Mouse (Mus musculus): ENCODE measurements around the gene Ptprk.

Ptprk gene

DNA sequence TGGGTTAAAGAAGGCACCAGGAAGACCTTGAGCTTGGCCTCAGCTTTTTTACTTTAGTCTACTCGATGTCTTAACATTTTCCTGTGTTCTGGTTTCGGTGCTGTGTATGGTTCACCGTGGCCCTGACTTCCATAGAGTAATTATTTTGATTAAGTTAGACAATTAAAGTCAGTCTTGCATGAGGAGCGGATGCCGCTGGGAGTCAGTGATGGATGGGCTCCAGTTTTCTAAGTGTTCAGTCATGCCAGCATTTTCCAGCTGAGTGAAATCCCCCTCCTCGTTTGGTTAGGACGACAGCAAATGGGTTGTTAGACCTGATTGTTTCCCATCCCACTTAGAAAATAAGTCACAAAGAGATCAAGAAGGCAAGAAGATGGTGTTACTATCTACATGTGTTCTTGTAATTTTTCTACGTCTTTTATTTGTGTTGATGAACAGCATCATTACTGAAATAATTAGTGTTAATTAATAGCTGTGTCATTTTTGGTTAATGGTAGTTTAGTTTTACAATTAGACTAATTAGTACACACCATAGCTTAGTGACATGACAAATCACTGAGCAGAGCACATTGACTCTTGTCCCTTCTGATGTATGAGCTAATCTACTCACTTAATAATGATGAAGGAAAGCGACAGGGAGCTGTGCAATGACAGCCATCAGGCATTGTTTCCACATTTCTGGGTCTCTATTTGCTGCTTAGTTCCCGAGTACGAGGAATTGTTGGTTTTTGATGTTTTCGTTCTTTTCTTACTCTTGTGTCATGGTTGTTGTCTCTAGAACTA is 390.3 kb downstream of the Ptprk start:
- WGBS = 58% methylated on average over 12 of the region's 12 CpGs

DNA sequence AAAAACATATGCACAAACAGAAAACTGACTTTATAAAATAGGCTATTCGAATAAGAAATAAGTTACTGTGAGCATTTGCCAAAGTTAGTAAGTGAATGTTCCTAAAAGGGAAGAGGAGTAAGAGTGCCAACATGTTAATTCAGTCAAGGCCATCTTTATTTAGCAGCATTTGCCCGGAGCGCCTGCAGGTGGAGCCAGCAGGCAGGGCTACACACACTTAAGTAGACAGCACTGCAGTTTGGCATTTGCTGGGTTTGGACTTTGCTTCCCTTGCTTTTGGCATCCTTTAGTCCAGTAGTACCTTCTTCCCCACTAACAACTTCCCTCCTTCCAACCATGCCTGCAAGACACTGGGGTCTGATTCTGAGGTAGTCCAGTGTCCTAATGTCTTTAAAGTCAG is 411.0 kb downstream of the Ptprk start:
- WGBS = 16% methylated on average over 3 of the region's 3 CpGs

DNA sequence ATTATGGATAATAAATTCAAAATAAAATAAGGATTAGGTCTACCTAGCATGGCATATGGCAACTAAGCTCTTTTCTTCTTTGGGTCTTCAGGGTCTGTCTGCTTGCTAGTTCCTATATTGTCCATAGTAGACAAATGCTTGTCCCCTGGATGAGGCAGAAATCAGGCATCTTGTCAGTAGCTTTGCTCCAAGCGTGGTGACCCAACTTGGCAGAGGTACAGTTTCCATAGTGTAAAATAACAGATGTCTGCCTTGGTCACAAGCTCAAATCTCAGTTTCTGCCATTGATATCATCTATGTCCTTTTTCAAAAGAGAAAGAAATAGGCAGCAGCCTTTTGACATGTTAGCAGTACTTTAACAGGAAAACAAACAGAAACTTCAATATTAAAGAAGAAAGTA is 416.4 kb downstream of the Ptprk start:
- WGBS = 68% methylated on average over 1 of the region's 1 CpGs

GRCm38 (mm10) chr10:28492206-28492605 is 417.6 kb downstream of the Ptprk start:
- 74% methylated on average over 9 of the region's 9 CpGs for WGBS

DNA sequence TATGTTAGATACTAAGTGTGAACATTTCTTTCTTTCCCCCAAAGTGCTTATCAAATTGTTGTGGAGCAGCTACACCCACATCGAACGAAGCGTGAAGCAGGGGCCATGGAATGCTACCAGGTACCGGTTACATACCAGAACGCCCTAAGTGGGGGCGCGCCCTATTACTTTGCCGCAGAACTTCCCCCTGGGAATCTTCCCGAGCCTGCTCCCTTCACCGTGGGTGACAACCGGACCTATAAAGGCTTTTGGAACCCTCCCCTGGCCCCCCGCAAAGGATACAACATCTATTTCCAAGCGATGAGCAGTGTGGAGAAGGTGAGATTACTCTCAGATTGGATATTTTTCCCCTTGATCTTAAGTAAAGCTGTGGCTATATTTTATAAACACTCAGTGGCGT is 418.2 kb downstream of the Ptprk start:
- WGBS = 26% methylated on average over 14 of the region's 14 CpGs

GRCm38 (mm10) chr10:28493271-28493861 is 418.7 kb downstream of the Ptprk start:
- 21% methylated on average over 7 of the region's 7 CpGs for WGBS

DNA sequence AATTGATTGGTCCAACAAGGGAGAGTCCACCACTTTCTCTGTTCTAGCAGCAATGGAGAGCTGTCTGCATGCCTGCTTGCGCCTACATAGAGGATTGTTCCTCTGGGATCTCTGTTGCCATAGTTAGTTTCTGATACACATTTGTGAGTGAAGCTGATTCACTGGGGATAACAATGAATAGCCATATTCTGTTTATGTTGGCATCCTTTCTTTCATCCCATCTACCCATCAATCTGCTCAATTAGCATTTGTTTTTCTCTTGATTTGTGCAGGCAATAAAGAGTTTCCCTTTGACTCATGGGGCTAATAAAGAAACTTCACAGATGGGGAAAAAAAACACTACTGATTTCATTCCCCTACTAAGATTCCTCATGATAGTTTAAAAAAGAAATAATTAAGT is 423.2 kb downstream of the Ptprk start:
- 85% methylated on average over 1 of the region's 1 CpGs for WGBS

DNA sequence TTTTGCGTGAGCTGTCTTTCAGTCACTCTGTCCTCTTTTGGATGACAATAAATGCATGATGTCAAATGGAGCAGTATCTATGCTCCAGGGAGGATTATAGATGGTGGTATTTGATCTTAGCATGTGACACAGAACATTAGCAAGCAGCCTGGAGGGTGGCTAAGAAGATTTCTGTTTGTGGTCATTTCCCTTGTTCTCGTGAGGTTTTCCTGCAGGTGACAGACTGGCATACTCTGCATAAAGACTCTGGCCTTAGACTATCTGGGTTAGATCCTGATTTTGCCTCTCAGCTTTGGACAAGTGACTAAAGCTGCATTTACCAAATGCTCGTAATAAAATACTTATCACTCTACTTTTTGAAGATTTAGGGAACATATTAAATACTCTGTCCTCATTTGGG is 423.9 kb downstream of the Ptprk start:
- 87% methylated on average over 3 of the region's 3 CpGs for WGBS

GRCm38 (mm10) chr10:28513601-28514000 is 439.0 kb downstream of the Ptprk start:
- 84% methylated on average over 2 of the region's 2 CpGs for WGBS

DNA sequence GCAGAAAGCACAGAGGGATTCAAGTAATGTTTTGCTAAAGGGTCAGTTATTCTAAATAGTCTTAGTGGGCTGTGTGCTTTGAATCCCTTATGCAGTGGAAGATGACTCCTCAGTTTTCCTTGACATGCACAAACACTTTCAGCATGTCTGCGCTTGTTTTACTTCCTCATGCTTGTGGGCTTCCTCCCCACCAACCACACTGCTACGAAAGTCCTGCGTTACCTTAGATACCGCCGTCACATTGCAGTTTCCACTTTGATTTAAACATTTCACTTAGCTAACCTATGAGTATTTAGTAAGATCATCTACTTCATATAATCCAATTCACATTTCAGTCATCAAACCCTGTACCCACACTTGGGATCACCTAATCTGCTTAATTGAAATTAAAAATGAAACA is 441.5 kb downstream of the Ptprk start:
- 87% methylated on average over 5 of the region's 5 CpGs for WGBS

DNA sequence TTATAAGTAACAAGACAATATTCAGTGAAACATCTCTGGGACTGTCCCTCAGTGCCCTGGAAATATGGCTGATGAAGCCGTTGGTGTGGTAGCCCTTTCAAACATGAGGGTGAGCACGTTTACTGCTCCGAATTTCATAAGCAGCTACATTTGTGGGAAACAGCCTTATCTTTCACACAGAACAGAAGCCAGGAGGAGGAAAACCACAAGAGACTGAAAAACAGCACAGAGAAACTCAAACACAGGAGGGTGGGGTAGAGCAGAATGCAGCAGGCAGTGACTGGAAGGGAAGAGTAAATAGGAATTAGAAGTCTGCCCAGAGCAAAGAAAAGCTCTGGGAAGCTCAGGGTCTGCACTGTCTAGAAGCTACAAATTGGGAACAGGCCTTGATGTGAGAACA is 443.7 kb downstream of the Ptprk start:
- 61% methylated on average over 3 of the region's 3 CpGs for WGBS

DNA sequence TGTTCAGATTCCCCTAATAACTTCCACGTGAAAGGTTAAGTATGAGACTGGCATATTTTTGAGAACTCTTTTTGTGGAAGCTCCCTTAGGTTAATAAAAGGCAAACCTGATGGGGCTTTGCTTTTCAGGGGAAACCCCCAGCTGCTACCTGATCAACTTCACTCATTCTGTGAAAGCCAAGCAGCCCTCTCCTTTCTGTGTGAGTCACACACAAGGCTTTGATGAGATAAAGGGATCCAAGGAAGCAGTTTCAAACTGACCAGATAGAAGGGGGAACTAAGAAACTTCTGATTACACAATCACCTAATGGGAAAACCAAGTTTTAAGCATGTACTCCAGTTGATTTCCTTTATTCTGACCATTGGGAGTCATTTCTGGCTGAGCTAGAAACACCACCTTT is 445.2 kb downstream of the Ptprk start:
- 83% methylated on average over 1 of the region's 1 CpGs for WGBS

DNA sequence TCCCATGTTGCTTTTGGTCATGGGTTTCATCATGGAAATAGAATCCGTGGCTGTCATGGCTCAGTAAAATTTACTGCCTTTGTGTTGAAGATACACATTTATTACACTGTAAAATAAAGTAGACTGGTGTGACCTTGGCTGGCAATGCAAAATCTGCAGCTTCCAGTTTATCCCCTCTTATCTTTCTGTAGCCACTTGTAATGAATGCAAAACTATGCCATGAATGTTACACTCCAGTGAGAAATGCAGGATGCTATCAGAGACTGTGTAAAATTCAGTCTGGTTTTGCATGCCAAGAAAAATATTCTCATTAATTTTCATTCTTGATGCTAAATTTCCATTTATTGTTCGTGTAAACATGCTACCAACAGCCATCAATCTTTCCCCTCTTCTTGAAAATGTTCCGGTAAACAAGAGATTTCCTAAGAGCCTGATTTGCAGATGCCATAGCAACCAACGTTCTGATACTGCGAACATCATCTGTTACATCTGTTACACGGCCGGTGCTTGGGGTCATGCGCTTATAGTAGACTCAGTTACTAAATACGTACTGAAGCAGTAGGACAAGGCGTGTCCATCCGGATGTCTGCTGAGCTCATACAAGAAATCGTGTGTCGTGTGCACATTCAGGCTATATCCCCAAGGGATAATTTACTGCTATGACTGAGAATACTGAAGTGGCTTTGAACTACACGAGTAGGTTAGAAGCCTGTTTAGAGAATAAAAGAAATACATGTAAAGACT is 449.5 kb downstream of the Ptprk start:
- WGBS = 47% methylated on average over 14 of the region's 14 CpGs

- WGBS = 79% methylated on average over 4 of the region's 4 CpGs
These were observed 466.0 kb downstream of the Ptprk start for GRCm38 (mm10) chr10:28540595-28540994.

GRCm38 (mm10) chr10:28542754-28543153 is 468.1 kb downstream of the Ptprk start:
- 77% methylated on average over 1 of the region's 1 CpGs for WGBS

- 54% methylated on average over 4 of the region's 4 CpGs for WGBS
These were observed 475.9 kb downstream of the Ptprk start for GRCm38 (mm10) chr10:28550549-28550948.

- 79% methylated on average over 2 of the region's 2 CpGs for WGBS
These were observed 477.4 kb downstream of the Ptprk start for GRCm38 (mm10) chr10:28552068-28552467.

- 89% methylated on average over 3 of the region's 3 CpGs for WGBS
These were observed 489.6 kb downstream of the Ptprk start for GRCm38 (mm10) chr10:28564110-28564674.

DNA sequence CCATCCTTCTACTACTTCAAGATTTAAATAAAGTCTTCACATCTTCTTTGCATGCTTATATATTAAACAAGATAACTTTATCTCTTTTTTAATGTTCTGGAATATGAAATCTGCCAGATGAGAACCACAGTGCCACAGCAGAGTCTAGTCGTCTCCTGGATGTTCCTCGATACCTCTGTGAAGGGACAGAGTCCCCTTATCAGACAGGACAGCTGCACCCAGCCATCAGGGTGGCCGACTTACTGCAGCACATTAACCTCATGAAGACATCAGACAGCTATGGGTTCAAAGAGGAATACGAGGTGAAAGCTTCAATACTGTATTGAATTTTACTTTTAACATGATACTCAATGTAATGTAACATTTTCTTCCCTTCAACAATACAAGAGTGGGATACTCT is 491.8 kb downstream of the Ptprk start:
- WGBS = 88% methylated on average over 4 of the region's 4 CpGs

DNA sequence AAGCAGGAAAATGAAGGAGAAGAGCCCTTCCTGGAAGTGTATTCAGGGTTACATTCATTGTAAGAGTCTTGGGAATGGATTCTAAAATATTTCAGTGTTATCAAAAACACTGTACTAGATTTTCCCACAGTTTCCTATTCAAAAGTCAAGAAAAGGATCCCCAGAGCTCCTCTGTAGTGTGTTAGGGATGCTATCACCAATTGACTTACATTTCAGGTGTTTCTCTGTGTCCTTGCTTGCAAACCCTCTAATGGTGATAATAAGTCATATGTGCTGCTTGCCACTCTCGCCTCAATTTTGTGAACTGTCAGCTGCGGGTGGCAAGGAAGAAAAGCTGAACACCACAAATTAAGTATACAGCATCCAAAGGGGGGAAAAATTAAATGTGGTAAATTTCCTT is 492.2 kb downstream of the Ptprk start:
- WGBS = 97% methylated on average over 2 of the region's 2 CpGs

DNA sequence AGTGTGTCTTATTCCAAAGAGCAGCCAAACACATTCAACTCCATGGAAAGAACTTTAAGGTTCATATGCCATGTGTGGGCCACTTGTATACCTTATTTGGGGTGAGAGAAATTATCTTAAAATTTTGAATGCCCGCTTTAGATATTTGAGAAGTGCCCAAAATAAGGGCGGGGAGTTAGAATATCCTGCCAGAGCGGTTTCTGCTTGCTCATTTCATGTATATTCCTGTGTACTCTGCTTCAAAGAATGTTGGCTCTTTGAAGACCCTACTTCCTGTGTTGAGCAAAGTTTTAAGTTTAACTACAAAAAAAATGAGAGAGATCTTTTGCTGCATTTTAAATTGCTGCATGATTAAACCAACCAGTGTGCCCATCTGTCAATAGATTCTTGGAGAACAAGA is 492.8 kb downstream of the Ptprk start:
- 94% methylated on average over 3 of the region's 3 CpGs for WGBS

DNA sequence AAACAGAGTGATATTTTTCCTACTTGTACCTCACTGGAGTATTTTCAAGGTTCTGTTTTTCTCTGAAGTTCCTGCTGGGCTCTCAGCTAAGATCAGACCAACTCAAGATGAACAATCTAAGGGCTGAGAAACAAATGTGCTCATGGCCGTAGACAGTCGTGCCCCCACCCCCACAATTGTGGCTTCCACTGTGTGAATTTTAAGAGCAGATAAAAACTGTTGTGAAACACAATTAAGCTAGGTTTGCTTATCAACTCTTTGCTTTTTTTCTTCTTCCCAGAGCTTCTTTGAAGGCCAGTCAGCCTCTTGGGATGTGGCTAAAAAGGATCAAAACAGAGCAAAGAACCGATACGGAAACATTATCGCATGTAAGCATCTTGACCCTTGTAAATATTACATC is 493.4 kb downstream of the Ptprk start:
- WGBS = 84% methylated on average over 5 of the region's 5 CpGs

GRCm38 (mm10) chr10:28579596-28579995 is 505.0 kb downstream of the Ptprk start:
- 82% methylated on average over 5 of the region's 5 CpGs for WGBS

All from cerebral cortex, adult 2 months (tissue).